Mouse (Mus musculus): ENCODE data around the gene Maged1. TPM values are rescaled to one million over a fixed set of nuclear protein-coding genes. Genes with fewer than 3 reads are reported as not detected.
"Not testable (repeated sequence)": the region's sequence is repeated elsewhere in the genome, so short reads cannot be mapped to it uniquely, and the experiment has no call there.

The Maged1 gene
- total and polyA plus RNA-seq, 2 experiments from 2014 or later, result 814 to 1,122 TPM

GRCm38 (mm10) chrX:94542536-94542935 is 593 bp upstream of the Maged1 start:
- no peak for TF ChIP-seq CTCF (IDR thresholded peaks at IDR 0.05; ENCODE audit: low read depth)
- Histone ChIP-seq H3K4me3 (ENCODE audit: low read length) (peak overlapping the region; percentile 56), H3K9me3 (ENCODE audit: low read length) (no peaks in the 10 kb centered on the region), H3K27me3 (ENCODE audit: insufficient read depth, low read length) (no peaks in the 10 kb centered on the region), H3K36me3 (ENCODE audit: insufficient read depth, low read length) (peaks cover 13% of the 10 kb centered on the region; the same call in 1 of the 2 replicates), H3K4me2 (ENCODE audit: low read depth, low read length) (peak overlapping the region; percentile 49), H3K9ac (replicated peaks; ENCODE audit: low read length) (peak overlapping the region; percentile 45), H3K4me1 (ENCODE audit: insufficient read depth, low read length) (no peaks in the 10 kb centered on the region), H3K27ac (peak overlapping the region; percentile 87)
- ATAC-seq, result no peak
- no peak for DNase-seq (ENCODE audit: low spot score)
- 29% methylated on average over 9 of the region's 9 CpGs for WGBS

- Histone ChIP-seq H3K36me3 (ENCODE audit: insufficient read depth, low read length) (peaks cover 24% of the 10 kb centered on the region; the same call in 1 of the 2 replicates), H3K4me1 (ENCODE audit: insufficient read depth, low read length) (no peaks in the 10 kb centered on the region), H3K4me2 (ENCODE audit: low read depth, low read length) (peak overlapping the region; percentile 57), H3K27me3 (ENCODE audit: insufficient read depth, low read length) (no peaks in the 10 kb centered on the region), H3K27ac (peak overlapping the region; percentile 85), H3K9ac (replicated peaks; ENCODE audit: low read length) (peak overlapping the region; percentile 81), H3K9me3 (ENCODE audit: low read length) (no peaks in the 10 kb centered on the region), H3K4me3 (ENCODE audit: low read length) (peak overlapping the region; percentile 56)
- WGBS, result 28% methylated on average over 25 of the region's 25 CpGs
- no peak for DNase-seq (ENCODE audit: low spot score)
- TF ChIP-seq CTCF (IDR thresholded peaks at IDR 0.05; ENCODE audit: low read depth), result no peak
- peak; percentile 4; the same call in 1 of the 2 replicates for ATAC-seq
Measured at GRCm38 (mm10) chrX:94541206-94541605, 737 bp downstream of the Maged1 start.

- Histone ChIP-seq H3K27me3 (ENCODE audit: insufficient read depth, low read length) (no peaks in the 10 kb centered on the region), H3K9ac (replicated peaks; ENCODE audit: low read length) (peak overlapping the region; percentile 81), H3K36me3 (ENCODE audit: insufficient read depth, low read length) (peaks cover 29% of the 10 kb centered on the region; the same call in 1 of the 2 replicates), H3K27ac (peak overlapping the region; percentile 85), H3K4me3 (ENCODE audit: low read length) (peak overlapping the region; percentile 56), H3K9me3 (ENCODE audit: low read length) (no peaks in the 10 kb centered on the region), H3K4me1 (ENCODE audit: insufficient read depth, low read length) (no peaks in the 10 kb centered on the region), H3K4me2 (ENCODE audit: low read depth, low read length) (peak overlapping the region; percentile 57)
- 29% methylated on average over 36 of the region's 37 CpGs for WGBS
- DNase-seq (ENCODE audit: low spot score), result peak; percentile 82
- peak; percentile 66 for ATAC-seq
- no peak for TF ChIP-seq CTCF (IDR thresholded peaks at IDR 0.05; ENCODE audit: low read depth)
Measured at GRCm38 (mm10) chrX:94540341-94541201, 1.4 kb downstream of the Maged1 start.

- no peak overlapping the region for H3K4me3 ChIP-seq (ENCODE audit: low read length)
- 80% methylated on average over 2 of the region's 2 CpGs for WGBS
- H3K4me1 ChIP-seq (ENCODE audit: insufficient read depth, low read length), result no peaks in the 10 kb centered on the region
- TF ChIP-seq CTCF (IDR thresholded peaks at IDR 0.05; ENCODE audit: low read depth), result no peak
- no peaks in the 10 kb centered on the region for H3K27me3 ChIP-seq (ENCODE audit: insufficient read depth, low read length)
- H3K36me3 ChIP-seq (ENCODE audit: insufficient read depth, low read length), result peaks cover 31% of the 10 kb centered on the region; the same call in 1 of the 2 replicates
- ATAC-seq (no peak), DNase-seq (ENCODE audit: low spot score) (no peak)
- no peak overlapping the region for H3K4me2 ChIP-seq (ENCODE audit: low read depth, low read length)
- no peak overlapping the region for H3K27ac ChIP-seq
- no peaks in the 10 kb centered on the region for H3K9me3 ChIP-seq (ENCODE audit: low read length)
- H3K9ac ChIP-seq (replicated peaks; ENCODE audit: low read length), result no peak overlapping the region
Measured at GRCm38 (mm10) chrX:94534346-94534745, 7.6 kb downstream of the Maged1 start.

GRCm38 (mm10) chrX:94530301-94530700 is 11.6 kb downstream of the Maged1 start:
- Histone ChIP-seq H3K4me2 (ENCODE audit: low read depth, low read length) (no peak overlapping the region), H3K4me3 (ENCODE audit: low read length) (no peak overlapping the region), H3K9ac (replicated peaks; ENCODE audit: low read length) (no peak overlapping the region), H3K4me1 (ENCODE audit: insufficient read depth, low read length) (no peaks in the 10 kb centered on the region), H3K27me3 (ENCODE audit: insufficient read depth, low read length) (no peaks in the 10 kb centered on the region), H3K9me3 (ENCODE audit: low read length) (no peaks in the 10 kb centered on the region), H3K36me3 (ENCODE audit: insufficient read depth, low read length) (no peaks in the 10 kb centered on the region), H3K27ac (no peak overlapping the region)
- no peak for TF ChIP-seq CTCF (IDR thresholded peaks at IDR 0.05; ENCODE audit: low read depth)
- no peak for DNase-seq (ENCODE audit: low spot score)
- WGBS, result 86% methylated on average over 3 of the region's 3 CpGs
- no peak for ATAC-seq

- DNase-seq (ENCODE audit: low spot score) (no peak), ATAC-seq (no peak)
- 70% methylated on average over 3 of the region's 3 CpGs for WGBS
- TF ChIP-seq CTCF (IDR thresholded peaks at IDR 0.05; ENCODE audit: low read depth), result no peak
- H3K27me3 ChIP-seq (ENCODE audit: insufficient read depth, low read length), result no peaks in the 10 kb centered on the region
- no peak overlapping the region for H3K27ac ChIP-seq
- no peak overlapping the region for H3K9ac ChIP-seq (replicated peaks; ENCODE audit: low read length)
- no peaks in the 10 kb centered on the region for H3K4me1 ChIP-seq (ENCODE audit: insufficient read depth, low read length)
- H3K9me3 ChIP-seq (ENCODE audit: low read length), result no peaks in the 10 kb centered on the region
- H3K36me3 ChIP-seq (ENCODE audit: insufficient read depth, low read length), result no peaks in the 10 kb centered on the region
- no peak overlapping the region for H3K4me3 ChIP-seq (ENCODE audit: low read length)
- no peak overlapping the region for H3K4me2 ChIP-seq (ENCODE audit: low read depth, low read length)
Measured at GRCm38 (mm10) chrX:94522166-94522565, 19.8 kb downstream of the Maged1 start.

GRCm38 (mm10) chrX:94508442-94508819 is 33.5 kb downstream of the Maged1 start:
- Histone ChIP-seq H3K4me2 (ENCODE audit: low read depth, low read length) (no peak overlapping the region), H3K4me1 (ENCODE audit: insufficient read depth, low read length) (no peaks in the 10 kb centered on the region), H3K27me3 (ENCODE audit: insufficient read depth, low read length) (no peaks in the 10 kb centered on the region), H3K9me3 (ENCODE audit: low read length) (no peaks in the 10 kb centered on the region), H3K4me3 (ENCODE audit: low read length) (no peak overlapping the region), H3K36me3 (ENCODE audit: insufficient read depth, low read length) (no peaks in the 10 kb centered on the region), H3K27ac (peak overlapping the region; percentile 51), H3K9ac (replicated peaks; ENCODE audit: low read length) (no peak overlapping the region)
- ATAC-seq (peak; percentile 8; the same call in 1 of the 2 replicates), DNase-seq (ENCODE audit: low spot score) (no peak)
- 40% methylated on average over 3 of the region's 3 CpGs for WGBS
- TF ChIP-seq CTCF (IDR thresholded peaks at IDR 0.05; ENCODE audit: low read depth), result no peak

- not testable (repeated sequence) for H3K4me1 ChIP-seq (ENCODE audit: insufficient read depth, low read length); H3K36me3 ChIP-seq (ENCODE audit: insufficient read depth, low read length); H3K4me2 ChIP-seq (ENCODE audit: low read depth, low read length); H3K27me3 ChIP-seq (ENCODE audit: insufficient read depth, low read length); H3K4me3 ChIP-seq (ENCODE audit: low read length); H3K9ac ChIP-seq (replicated peaks; ENCODE audit: low read length); H3K9me3 ChIP-seq (ENCODE audit: low read length)
- DNase-seq (ENCODE audit: low spot score), result peak; percentile 4
- peak; percentile 96 for ATAC-seq
- H3K27ac ChIP-seq, result peak overlapping the region; percentile 64
- 42% methylated on average over 6 of the region's 14 CpGs for WGBS
Measured at GRCm38 (mm10) chrX:94507698-94508441, 34.1 kb downstream of the Maged1 start.
